Mouse (Mus musculus): ENCODE measurements around the gene C2cd4c.

The C2cd4c gene

DNA sequence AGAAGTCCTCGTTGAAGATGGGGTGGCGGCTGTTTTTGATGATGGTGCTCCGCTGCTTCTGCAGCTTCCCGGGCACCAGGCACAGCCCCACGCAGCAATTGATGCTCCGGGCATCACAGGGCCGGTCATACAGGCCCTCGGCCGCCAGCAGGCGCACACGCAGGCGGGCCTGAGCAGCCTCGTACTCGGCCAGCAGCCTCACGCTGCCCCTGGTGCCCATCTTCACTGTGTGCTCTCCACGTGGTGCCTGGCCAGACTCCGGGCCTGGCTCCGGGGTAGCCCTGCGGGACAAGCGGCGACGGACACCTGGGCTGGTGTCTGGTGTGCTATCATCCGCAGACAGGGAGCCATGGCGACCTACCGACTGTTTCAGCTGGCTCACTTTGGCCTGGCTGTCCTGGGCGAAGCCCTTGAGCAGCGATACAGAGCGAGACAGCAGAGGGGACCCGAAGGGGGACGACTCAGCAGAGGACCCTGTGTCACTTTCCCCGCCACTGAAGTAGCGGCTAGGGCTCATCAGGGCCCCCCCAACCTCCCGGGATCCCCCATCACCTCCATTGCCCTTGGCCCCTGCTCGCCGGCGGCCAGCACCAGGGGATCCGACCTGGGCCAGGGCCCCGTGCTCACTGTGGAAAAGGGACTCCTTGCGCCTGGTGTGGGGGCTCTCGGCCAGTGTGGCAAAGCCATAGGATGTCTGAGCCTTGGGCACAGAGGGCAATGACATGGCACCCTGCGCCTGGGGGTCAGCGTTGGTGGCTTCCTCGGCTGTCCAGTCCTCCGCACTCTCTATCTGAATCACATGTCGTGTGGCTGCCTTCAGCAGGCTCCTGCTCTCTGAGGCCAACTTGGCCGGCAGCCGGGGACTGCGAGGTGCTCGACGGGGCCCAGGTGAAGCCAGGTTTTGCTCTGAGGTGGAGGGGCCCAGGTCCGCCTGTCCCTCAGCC is 1.4 kb downstream of the C2cd4c start:
- DNase-seq (ENCODE audit: low spot score in 2 of 2): no peak

DNA sequence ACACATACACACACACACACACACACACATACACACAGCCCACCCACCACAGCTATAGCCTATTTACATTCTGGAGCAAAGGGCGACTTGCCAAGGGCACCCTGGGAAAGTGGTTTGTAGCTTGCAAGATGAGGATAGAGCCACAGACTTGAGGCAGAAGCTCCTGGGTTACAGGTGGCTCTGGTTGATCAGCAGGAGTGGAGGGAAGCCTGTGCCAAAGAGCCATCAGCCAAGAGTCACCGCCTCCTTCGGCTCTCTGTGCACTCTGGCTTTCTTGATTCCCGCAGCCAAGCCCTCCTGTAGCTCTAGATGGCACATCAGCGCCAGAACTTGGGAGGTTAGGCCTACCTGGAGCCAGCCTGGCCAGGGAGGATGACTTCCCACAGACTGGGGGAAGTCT is 2.5 kb downstream of the C2cd4c start:
- DNase-seq (ENCODE audit: low spot score in 2 of 2): no peak

DNA sequence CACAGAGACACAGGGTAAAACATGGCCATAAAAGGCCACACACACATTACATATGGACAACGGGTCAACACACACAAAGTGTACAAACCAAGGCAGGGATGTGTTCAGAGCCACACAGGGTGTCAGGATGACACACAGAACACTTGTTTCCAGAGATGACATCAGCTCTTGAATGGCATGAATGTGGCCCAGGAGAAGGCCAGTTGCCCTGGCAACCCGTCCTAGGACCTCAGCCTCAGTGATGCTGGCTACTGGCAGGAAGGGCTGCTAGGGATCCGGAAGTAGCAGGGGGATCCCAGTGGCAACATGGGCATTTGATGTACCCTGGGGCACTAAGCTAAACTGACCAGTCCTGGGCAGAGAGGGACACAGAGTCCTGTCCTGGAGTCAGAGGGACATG is 4.5 kb downstream of the C2cd4c start:
- no peak for DNase-seq (ENCODE audit: low spot score in 2 of 2)

DNA sequence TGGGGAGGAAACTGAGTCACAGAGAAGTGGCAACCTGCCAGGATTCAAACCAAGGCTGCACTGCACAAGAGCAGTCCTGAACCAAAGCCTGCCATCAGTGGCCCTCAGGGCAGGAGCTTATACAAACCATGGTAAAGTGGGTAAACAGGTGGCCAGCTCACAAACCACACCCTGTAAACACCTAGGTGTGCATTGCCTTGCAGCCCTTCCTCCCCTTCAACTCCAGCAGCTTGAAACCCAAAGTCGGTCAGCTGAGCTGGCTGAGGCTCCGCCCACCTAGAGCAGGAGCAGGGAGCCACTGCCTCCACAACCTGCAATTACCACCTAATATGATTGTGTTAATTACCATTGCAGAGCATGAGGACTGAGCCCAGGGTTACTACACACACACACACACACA is 5.9 kb downstream of the C2cd4c start:
- DNase-seq (ENCODE audit: low spot score in 2 of 2): no peak

DNA sequence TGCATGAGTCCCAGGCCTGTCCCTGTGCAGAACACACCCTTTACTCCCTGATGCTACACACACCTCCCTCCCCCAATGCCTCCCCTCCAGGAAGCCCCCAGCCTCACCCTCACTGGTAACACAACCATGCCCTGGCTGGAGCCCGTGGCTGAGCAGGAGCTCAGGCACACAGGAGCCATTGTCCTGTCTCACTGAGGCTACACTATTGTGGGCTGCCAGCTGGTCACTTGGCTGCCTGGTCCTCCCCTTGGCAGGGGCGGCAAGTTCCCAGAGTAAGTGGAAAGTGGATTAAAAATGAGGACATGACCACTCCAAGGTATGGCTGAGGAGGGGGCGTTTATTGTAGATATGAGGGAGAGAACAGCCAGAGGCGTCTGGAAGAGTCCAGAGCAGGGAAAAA is 7.3 kb downstream of the C2cd4c start:
- no peak for DNase-seq (ENCODE audit: low spot score in 2 of 2)

DNA sequence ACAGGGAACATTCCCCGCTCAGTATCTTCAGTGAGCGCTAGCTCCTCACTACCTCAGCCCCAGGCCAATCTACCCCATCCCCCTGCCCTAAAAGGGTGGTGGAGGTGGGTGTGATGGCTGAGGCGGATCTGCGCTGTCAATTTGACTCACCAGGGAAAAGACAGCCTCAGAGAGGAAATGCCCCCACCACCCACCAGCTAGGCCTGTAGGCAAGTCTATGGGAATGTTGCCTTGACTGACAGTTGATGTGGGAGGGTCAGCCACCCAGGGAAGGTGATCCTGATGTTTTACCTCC is 15.9 kb downstream of the C2cd4c start:
- no peak for DNase-seq (ENCODE audit: low spot score in 2 of 2)

DNA sequence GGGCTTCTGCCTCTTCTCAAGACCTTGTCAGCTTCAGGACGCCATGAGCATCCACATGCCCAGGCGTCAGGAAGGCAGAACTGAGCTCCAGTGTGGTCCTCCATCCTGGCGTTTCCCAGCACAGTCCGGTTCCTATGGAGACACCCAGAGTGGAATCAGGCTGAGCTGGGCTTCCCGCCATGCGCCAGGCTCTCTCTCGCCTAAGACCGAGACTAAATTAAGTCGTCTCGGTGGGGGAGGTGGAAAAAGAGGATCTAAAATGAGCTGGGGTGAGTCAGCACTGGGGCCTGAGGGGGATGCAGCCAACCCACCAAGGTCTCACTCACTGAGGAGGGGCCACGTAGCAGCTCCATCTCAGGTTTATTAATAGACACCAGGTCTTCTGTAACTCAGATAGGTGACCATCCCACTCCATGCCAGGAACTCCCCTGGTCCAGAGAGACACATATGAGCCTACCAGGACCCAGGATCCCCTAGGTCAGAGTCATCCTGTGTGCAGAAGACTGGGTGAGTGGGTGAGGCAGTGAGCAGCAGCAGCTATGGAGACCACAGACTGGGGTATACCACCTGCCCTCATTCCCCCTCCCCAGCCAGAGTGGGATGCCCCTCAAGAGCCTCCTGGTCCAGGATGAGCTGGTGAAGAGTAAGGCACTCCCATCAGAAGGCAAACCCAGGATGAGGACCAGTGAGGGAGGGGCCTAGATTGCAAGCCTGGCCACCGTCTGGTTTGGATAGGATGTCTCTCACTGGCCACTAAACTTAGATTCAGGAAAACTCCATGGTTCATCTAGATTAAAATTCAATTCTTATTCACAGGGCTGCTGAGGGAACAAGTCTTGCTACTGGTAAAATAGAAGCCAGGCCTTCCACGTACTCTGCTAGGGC is 16.5 kb downstream of the C2cd4c start:
- no peak for DNase-seq (ENCODE audit: low spot score in 2 of 2)

DNA sequence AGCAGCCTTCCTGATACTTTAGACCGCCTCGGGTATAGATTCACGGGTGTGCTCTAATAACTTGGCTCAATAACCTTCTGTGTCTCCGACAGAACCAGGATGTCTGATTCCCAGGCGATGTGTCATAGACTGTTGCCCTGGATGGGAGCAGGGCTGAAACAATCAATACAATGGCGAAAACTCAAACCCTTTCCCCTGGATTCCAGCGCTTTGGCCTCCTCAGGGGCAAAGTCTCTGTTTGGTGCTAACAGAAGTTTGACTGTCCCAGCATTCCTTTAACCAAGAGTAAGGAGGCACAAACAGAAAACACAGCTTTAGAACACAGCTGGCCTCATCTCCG is 18.3 kb downstream of the C2cd4c start:
- no peak for DNase-seq (ENCODE audit: low spot score in 2 of 2)

DNA sequence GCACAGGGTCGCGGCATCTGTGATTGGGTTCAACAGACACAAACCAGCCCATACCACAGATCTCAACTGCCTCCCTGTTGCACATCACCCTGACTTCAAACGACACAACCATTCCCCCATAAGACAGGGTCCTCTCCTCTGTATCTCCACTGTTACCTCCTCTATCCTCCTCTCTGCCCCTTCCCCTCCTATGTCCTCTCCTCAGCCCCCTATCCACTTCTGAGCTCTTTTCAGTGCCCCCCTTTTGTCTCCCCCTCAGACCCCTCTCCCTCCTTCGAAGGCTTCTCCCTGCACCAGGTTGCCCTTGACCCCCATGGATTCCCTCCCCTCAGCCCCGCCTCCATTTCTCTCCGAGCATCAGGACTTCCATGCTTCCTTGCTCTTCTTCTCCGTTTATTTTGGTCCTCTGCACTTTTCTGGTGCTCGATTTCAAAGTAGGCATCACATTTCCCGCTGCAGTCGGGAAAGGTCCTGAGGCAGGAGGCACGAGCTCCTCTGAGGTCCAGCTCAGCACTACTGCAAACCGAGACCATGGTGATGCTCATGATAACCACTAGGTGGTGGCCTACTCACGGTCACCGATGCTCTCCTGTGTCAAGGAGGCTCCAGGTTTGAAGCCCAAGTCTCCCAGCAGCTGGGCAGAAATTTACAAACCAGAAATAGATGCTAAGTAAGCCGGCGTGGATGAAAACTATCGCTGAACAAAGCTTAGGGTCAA is 18.8 kb downstream of the C2cd4c start:
- peak; percentile 8 to 31 for DNase-seq (ENCODE audit: low spot score in 2 of 2)

DNA sequence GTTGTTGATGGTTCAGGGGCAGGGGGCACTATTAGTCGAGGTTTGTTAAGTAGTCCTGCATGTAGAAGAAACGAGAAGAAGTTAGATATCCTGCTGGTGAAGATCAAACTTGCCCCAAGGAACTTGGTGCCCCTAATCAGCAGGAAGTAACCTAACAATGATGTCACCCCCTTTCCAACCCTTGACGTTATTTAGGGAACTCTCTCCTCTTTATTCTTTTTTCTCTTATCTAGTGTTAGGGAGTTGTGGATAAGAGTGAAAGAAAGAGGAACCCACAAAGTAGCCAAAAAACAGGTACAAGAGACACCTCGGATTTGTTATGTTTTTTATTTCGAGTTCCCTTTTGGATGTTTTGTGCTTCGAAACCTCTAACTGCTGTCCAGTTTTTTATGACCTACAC is 19.7 kb downstream of the C2cd4c start:
- DNase-seq (ENCODE audit: low spot score in 2 of 2): no peak

DNA sequence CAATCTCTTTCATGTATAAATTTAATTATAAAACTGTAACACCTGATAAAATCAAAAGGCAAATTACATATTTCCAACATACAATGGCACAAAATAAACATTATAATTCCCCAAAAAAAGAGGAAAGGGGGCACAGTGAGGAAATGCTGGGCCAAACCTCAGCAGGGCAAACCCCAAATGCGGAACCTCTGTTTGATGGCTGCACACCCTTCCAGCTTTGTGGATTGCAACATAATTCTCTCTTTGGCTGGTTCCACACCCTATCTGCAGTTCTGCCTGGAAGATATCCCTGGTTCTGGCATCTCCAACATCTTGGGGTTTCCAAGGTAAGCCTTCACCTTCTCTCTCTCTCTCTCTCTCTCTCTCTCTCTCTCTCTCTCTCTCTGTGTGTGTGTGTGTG is 23.1 kb downstream of the C2cd4c start:
- no peak for DNase-seq (ENCODE audit: low spot score in 2 of 2)

DNA sequence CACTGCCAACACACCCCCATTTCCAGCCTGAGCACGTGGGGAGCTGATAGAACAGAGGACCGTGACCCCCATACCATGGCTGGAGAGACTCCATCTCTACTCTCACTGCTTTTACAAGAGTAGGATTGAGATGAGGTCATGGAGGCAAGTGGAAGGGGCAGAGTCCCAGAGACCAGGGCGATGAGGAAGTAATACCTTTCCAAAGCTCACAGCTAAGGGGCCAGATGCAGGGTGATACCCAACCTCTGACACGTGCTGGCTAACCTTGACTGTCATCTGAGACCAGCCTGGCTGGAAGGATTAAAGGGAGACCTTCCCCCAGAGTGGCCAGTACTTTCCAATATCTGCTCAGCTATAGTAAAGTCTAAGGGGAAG is 26.1 kb downstream of the C2cd4c start:
- DNase-seq (ENCODE audit: low spot score in 2 of 2): no peak

DNA sequence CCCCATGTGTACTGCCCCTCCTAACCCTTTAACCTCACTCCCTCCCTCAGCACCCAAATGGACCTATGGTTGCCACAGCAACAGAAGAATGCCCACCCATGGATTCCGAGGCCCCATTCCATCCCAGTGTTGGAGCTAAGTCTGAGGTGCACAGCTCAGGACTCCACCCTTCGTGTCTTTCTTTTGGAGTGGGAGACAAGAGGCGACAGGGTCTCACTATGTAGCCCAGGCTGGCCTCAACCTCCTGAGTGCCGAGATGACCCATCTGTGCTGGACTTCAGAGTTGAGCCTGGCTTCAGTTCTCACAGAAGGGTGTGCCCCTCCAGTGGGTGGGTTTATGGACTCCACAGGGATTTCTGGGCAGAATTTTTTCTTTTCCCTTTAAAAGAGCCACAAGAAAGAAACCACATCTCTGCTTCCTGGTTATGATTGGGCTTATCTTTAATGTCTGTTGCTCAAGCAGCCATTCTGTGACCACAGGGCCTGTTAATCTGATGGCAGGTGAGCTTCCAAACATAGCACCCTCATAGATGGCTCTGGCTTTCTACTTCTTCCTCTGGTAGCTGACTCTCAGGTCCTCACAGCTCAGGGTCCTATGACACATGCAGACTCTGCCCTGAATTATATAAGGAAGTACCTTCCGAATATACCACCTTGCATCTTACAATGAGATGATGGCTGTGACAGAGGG is 26.6 kb downstream of the C2cd4c start, which contains the start of gene Theg:
Theg (minus strand) TSS at position 271 of the 691 bp plus-strand sequence.
- no peak for DNase-seq (ENCODE audit: low spot score in 2 of 2)

DNA sequence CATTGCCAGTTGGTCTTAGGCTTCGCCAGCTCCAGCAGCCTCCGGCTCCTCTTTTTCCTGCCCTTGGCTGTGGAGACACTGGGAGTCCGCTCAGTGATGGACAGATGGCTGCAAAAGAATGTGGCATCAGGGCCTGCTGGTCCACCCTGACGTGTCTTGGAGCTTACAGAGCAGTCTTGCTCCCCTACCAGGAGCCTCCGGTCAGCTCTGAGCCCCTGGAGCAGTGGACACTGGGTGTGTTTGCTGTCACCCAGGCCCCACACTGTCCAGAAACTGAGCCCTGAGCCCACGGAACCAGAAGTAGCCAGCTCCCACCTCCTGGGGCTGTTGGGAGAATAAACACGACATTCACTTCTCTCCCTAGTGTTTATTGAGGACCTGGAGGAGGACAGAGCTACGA is 27.6 kb downstream of the C2cd4c start:
- DNase-seq (ENCODE audit: low spot score in 2 of 2): no peak

DNA sequence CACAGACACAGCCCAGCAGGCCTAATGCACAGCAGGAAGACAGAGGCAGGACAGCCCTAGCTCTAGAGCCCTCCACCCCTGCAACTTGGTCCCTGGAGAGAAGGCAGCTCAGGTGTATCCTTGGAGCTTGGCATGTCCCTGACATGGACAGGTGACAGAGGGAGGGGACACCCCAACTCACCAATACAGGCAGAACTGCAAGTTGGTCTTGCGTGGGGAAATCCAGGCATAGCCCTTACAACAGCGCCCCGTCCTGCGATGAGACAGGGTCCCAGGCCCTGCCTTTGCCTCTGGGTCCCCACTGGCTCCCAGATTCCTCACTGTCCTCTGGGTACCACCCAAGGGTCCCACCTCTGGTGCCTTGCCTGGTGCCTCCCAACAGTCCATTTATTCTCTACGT is 28.1 kb downstream of the C2cd4c start:
- no peak for DNase-seq (ENCODE audit: low spot score in 2 of 2)

DNA sequence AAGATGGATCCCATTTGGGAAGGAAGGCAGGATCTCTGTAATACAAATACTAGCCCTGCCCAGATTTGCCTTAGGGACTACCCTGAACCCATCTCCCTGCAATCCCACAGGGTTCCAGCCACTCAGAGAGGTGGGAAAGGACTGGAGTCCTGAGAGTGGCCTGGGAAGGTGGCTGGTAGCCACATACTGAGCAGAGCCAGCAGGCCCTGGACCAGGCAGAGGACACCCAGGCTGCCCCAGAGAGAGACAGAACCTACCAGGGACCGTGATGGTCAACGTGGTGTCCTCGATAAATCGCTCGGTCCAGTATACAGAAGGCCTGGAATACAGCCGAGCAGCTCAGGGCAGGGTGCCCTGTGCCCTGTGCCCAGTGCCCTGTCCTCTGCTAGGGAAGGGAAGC is 28.7 kb downstream of the C2cd4c start:
- DNase-seq (ENCODE audit: low spot score in 2 of 2): no peak

DNA sequence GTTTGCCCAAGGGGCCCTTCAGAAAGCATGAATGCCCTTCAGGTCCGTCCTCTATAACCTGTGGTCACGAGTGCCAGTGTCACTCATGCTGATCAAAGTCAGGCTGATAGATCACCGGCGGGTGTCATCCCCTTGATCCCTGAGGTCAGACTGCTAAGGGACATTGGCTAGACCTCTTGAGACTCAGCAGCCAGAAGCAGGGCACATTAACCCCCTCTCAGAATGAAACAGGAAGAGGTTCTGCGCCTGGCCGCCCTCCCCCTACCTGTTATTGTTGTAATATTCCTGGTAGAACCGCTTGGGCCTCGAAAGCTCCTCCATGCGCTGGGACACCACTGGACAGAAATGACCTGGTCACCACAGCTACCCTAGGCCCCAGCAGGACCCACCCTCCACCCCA is 29.4 kb downstream of the C2cd4c start:
- DNase-seq (ENCODE audit: low spot score in 2 of 2): no peak

DNA sequence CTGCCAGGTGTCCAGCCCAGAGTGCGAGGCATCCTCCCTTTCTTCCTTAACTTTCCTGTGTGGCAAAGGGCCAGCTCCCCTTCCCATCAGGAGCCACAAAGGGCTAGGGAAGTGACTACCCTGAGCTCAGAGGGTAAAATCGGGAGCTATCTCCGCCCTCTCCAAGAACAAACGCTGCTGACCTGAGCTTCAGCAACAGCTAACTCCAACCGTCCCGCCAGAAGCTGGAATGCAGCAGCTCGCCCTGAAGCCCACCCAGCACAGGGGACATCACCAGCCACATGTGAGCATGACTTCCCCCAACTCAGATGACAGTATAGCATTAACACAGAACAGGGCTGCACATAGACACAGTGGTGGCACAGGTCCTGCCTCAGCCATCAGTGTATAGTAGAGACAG is 29.8 kb downstream of the C2cd4c start:
- DNase-seq (ENCODE audit: low spot score in 2 of 2): no peak

DNA sequence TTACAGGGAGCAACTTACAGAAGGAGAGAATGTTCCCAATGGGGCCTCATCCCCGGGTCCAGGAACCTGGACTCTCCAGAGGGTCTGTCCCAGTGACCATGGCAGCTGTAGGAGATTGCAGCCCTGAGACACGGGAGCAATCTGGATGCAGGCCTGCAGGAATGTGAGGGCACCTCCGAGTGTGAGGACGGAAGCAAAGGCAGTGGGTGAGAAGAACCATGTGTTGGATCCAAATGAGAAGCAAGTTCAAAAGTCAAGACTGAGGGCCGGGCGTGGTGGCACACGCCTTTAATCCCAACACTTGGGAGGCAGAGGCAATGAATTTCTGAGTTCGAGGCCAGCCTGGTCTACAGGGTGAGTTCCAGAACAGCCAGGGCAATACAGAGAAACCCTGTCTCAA is 32.3 kb downstream of the C2cd4c start:
- no peak for DNase-seq (ENCODE audit: low spot score in 2 of 2)

DNA sequence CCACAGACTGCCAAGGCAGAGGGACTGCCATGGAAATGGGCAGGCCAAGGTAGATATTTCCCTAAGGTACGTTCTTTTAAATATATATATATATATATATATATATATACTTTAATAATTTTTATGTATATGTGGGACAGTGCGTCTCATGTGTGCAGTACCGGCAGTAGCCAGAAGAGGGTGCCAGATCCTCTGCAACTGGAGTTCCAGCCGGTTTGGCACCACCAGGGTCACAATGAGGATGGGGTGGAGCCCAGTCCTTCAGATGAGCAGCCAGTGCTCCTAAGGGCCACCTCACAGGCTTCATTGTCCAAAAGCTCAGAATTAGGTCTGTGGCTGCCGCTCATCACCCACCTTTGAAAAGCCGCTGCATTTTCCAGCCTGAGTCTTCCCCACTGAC is 33.0 kb downstream of the C2cd4c start:
- DNase-seq (ENCODE audit: low spot score in 2 of 2): peak in 1 of 2 experiments; percentile 49

DNA sequence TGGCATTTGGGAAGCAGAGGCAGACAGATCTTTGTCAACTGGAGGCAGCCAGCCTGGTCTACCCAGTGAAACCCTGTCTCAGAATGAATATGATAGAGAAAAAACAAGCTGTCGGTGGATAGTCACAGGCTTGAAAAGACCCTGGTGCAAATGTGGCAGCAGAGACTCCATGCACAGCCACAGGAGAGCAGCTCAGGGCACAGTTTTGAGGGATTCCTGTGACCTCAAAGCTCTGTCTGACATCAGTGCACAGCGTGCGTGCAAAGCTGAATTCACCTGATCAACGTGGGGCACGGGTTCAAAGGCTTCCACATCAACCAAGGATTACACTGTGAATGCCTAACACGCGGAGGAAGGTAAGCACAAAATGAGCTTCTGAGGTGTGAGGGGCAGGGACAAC is 33.5 kb downstream of the C2cd4c start:
- no peak for DNase-seq (ENCODE audit: low spot score in 2 of 2)

DNA sequence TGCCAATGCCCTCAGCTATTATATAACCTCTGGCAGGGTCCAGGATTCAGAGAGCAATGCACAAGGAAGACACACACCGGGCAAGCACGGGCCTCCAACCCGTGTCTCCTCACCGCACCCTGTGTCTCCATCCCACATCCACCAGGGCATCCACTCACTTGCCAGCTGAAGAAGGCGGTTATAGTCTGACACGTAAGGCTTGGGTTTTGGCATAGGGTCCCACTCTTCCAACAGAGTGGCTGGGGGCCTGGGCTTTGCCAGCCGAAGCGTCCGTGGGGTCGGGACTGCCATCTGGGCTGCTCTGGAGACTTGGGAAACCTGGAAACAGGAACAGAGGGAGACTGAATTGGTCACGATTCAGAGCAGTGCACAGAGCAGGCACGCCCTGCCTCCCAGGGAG is 34.0 kb downstream of the C2cd4c start:
- no peak for DNase-seq (ENCODE audit: low spot score in 2 of 2)

Data from natural killer cell, adult 2 months (primary cell).